Mouse (Mus musculus): ENCODE data around the gene Olfr503. TPM values are rescaled to one million over a fixed set of nuclear protein-coding genes. Genes with fewer than 3 reads are reported as not detected.
"Not testable (repeated sequence)": the region's sequence is repeated elsewhere in the genome, so short reads cannot be mapped to it uniquely, and the experiment has no call there.

The Olfr503 gene
- polyA plus RNA-seq (2014; fragmentation: Nextera tagmentation; extraction: Ambion mirVana): not detected in 2 replicates

GRCm38 (mm10) chr7:108544227-108544626 is at the start of gene Olfr503:
Gene Olfr503 (plus strand): TSS chr7:108544527.
- not testable (repeated sequence) for H3K4me2 ChIP-seq; H3K27ac ChIP-seq (ENCODE audit: low read depth, low read length); ATAC-seq (replicated peaks; ENCODE audit: insufficient number of reproducible peaks, low FRiP score, low TSS enrichment); H3K9me3 ChIP-seq (replicated peaks; ENCODE audit: control insufficient read depth, low read length); H3K4me3 ChIP-seq (ENCODE audit: low read depth, low read length); H3K4me1 ChIP-seq (ENCODE audit: control insufficient read depth, insufficient read depth, low read length); H3K9ac ChIP-seq (ENCODE audit: low read depth, low read length); H3K27me3 ChIP-seq (ENCODE audit: control insufficient read depth, insufficient read depth, low read length); H3K36me3 ChIP-seq (ENCODE audit: control insufficient read depth, insufficient read depth, low read length)
- 52% methylated on average over 1 of the region's 1 CpGs for WGBS (ENCODE audit: insufficient replicate concordance)

- Histone ChIP-seq H3K4me1 (ENCODE audit: control insufficient read depth, insufficient read depth, low read length) (no peaks in the 10 kb centered on the region), H3K4me2 (no peak within 1 kb of the TSS), H3K4me3 (ENCODE audit: low read depth, low read length) (no peak within 1 kb of the TSS), H3K27ac (ENCODE audit: low read depth, low read length) (no peak within 1 kb of the TSS), H3K9ac (ENCODE audit: low read depth, low read length) (no peak within 1 kb of the TSS), H3K27me3 (ENCODE audit: control insufficient read depth, insufficient read depth, low read length) (no peaks in the 10 kb centered on the region), H3K36me3 (ENCODE audit: control insufficient read depth, insufficient read depth, low read length) (no peaks in the 10 kb centered on the region), H3K9me3 (replicated peaks; ENCODE audit: control insufficient read depth, low read length) (peaks cover 7% of the 10 kb centered on the region; the same call in 1 of the 2 replicates)
- WGBS (ENCODE audit: insufficient replicate concordance): 65% methylated on average over 1 of the region's 1 CpGs
- no peak for ATAC-seq (replicated peaks; ENCODE audit: insufficient number of reproducible peaks, low FRiP score, low TSS enrichment)
Measured at GRCm38 (mm10) chr7:108524965-108525364, 19.4 kb upstream of the Olfr503 start, which contains the start of gene Olfr502. Gene Olfr502 (minus strand): TSS chr7:108525065.

- H3K4me3 ChIP-seq (ENCODE audit: low read depth, low read length): no peak overlapping the region
- H3K4me2 ChIP-seq: no peak overlapping the region
- no peaks in the 10 kb centered on the region for H3K4me1 ChIP-seq (ENCODE audit: control insufficient read depth, insufficient read depth, low read length)
- H3K9me3 ChIP-seq (replicated peaks; ENCODE audit: control insufficient read depth, low read length): no peaks in the 10 kb centered on the region
- no peaks in the 10 kb centered on the region for H3K36me3 ChIP-seq (ENCODE audit: control insufficient read depth, insufficient read depth, low read length)
- no peak for ATAC-seq (replicated peaks; ENCODE audit: insufficient number of reproducible peaks, low FRiP score, low TSS enrichment)
- 69% methylated on average over 13 of the region's 13 CpGs for WGBS (ENCODE audit: insufficient replicate concordance)
- H3K27ac ChIP-seq (ENCODE audit: low read depth, low read length): no peak overlapping the region
- no peaks in the 10 kb centered on the region for H3K27me3 ChIP-seq (ENCODE audit: control insufficient read depth, insufficient read depth, low read length)
- no peak overlapping the region for H3K9ac ChIP-seq (ENCODE audit: low read depth, low read length)
Measured at GRCm38 (mm10) chr7:108542416-108542815, 1.9 kb upstream of the Olfr503 start.

- 70% methylated on average over 1 of the region's 1 CpGs for WGBS (ENCODE audit: insufficient replicate concordance)
- H3K27me3 ChIP-seq (ENCODE audit: control insufficient read depth, insufficient read depth, low read length): no peaks in the 10 kb centered on the region
Measured at GRCm38 (mm10) chr7:108565693-108566092, 21.4 kb downstream of the Olfr503 start, which contains the start of gene Olfr504. Gene Olfr504 (minus strand): TSS chr7:108565793.

GRCm38 (mm10) chr7:108589797-108590196 is 45.5 kb downstream of the Olfr503 start:
- Histone ChIP-seq H3K27ac (ENCODE audit: low read depth, low read length) (no peak overlapping the region), H3K36me3 (ENCODE audit: control insufficient read depth, insufficient read depth, low read length) (no peaks in the 10 kb centered on the region), H3K4me1 (ENCODE audit: control insufficient read depth, insufficient read depth, low read length) (no peaks in the 10 kb centered on the region), H3K9ac (ENCODE audit: low read depth, low read length) (no peak overlapping the region), H3K9me3 (replicated peaks; ENCODE audit: control insufficient read depth, low read length) (no peaks in the 10 kb centered on the region), H3K4me3 (ENCODE audit: low read depth, low read length) (no peak overlapping the region), H3K4me2 (no peak overlapping the region), H3K27me3 (ENCODE audit: control insufficient read depth, insufficient read depth, low read length) (no peaks in the 10 kb centered on the region)
- no peak; the same call in 1 of the 2 replicates for ATAC-seq (replicated peaks; ENCODE audit: insufficient number of reproducible peaks, low FRiP score, low TSS enrichment)
- 93% methylated on average over 1 of the region's 1 CpGs for WGBS (ENCODE audit: insufficient replicate concordance)

More at GRCm38 (mm10) chr7:108565693-108566092, 21.4 kb downstream of the Olfr503 start, which contains the start of gene Olfr504:
- H3K4me2 ChIP-seq: no peak within 1 kb of the TSS
- H3K9me3 ChIP-seq (replicated peaks; ENCODE audit: control insufficient read depth, low read length): no peaks in the 10 kb centered on the region; the same call in 1 of the 2 replicates
- H3K9ac ChIP-seq (ENCODE audit: low read depth, low read length): no peak within 1 kb of the TSS
- H3K36me3 ChIP-seq (ENCODE audit: control insufficient read depth, insufficient read depth, low read length): no peaks in the 10 kb centered on the region
- H3K4me1 ChIP-seq (ENCODE audit: control insufficient read depth, insufficient read depth, low read length): no peaks in the 10 kb centered on the region
- H3K4me3 ChIP-seq (ENCODE audit: low read depth, low read length): no peak within 1 kb of the TSS
- no peak for ATAC-seq (replicated peaks; ENCODE audit: insufficient number of reproducible peaks, low FRiP score, low TSS enrichment)
- no peak within 1 kb of the TSS for H3K27ac ChIP-seq (ENCODE audit: low read depth, low read length)

Other genes starting within 250 kb of the Olfr503 start
- not detected in 2 replicates for gene Olfr491, start 231.1 kb upstream of the Olfr503 start, polyA plus RNA-seq (2014; fragmentation: Nextera tagmentation; extraction: Ambion mirVana)
- gene Olfr492, start 220.9 kb upstream of the Olfr503 start, polyA plus RNA-seq (2014; fragmentation: Nextera tagmentation; extraction: Ambion mirVana): not detected in 2 replicates
- not detected in 2 replicates for gene Olfr493, start 197.5 kb upstream of the Olfr503 start, polyA plus RNA-seq (2014; fragmentation: Nextera tagmentation; extraction: Ambion mirVana)
- not detected in 2 replicates for gene Olfr494, start 179.2 kb upstream of the Olfr503 start, polyA plus RNA-seq (2014; fragmentation: Nextera tagmentation; extraction: Ambion mirVana)
- gene Olfr495, start 151.4 kb upstream of the Olfr503 start, polyA plus RNA-seq (2014; fragmentation: Nextera tagmentation; extraction: Ambion mirVana): not detected in 2 replicates
- not detected in 2 replicates for gene Olfr497, start 124.1 kb upstream of the Olfr503 start, polyA plus RNA-seq (2014; fragmentation: Nextera tagmentation; extraction: Ambion mirVana)
- not detected in 2 replicates for gene Olfr498, start 79.2 kb upstream of the Olfr503 start, polyA plus RNA-seq (2014; fragmentation: Nextera tagmentation; extraction: Ambion mirVana)
- not detected in 2 replicates for gene Olfr502, start 19.5 kb upstream of the Olfr503 start, polyA plus RNA-seq (2014; fragmentation: Nextera tagmentation; extraction: Ambion mirVana)
- not detected in 2 replicates for gene Olfr504, start 21.3 kb downstream of the Olfr503 start, polyA plus RNA-seq (2014; fragmentation: Nextera tagmentation; extraction: Ambion mirVana)
- not detected in 2 replicates for gene Olfr506, start 66.3 kb downstream of the Olfr503 start, polyA plus RNA-seq (2014; fragmentation: Nextera tagmentation; extraction: Ambion mirVana)
- not detected in 2 replicates for gene Olfr507, start 77.3 kb downstream of the Olfr503 start, polyA plus RNA-seq (2014; fragmentation: Nextera tagmentation; extraction: Ambion mirVana)
- not detected in 2 replicates for gene Olfr508, start 85.5 kb downstream of the Olfr503 start, polyA plus RNA-seq (2014; fragmentation: Nextera tagmentation; extraction: Ambion mirVana)
- gene Olfr509, start 107.4 kb downstream of the Olfr503 start, polyA plus RNA-seq (2014; fragmentation: Nextera tagmentation; extraction: Ambion mirVana): not detected in 2 replicates
- not detected in 2 replicates for gene Olfr510, start 121.9 kb downstream of the Olfr503 start, polyA plus RNA-seq (2014; fragmentation: Nextera tagmentation; extraction: Ambion mirVana)
- not detected in 2 replicates for gene Olfr512, start 168.8 kb downstream of the Olfr503 start, polyA plus RNA-seq (2014; fragmentation: Nextera tagmentation; extraction: Ambion mirVana)
- not detected in 2 replicates for gene Olfr513, start 206.4 kb downstream of the Olfr503 start, polyA plus RNA-seq (2014; fragmentation: Nextera tagmentation; extraction: Ambion mirVana)

All from heart, embryonic 11.5 days (tissue).